Mouse (Mus musculus): ENCODE measurements around the gene Dennd2a.

DNA sequence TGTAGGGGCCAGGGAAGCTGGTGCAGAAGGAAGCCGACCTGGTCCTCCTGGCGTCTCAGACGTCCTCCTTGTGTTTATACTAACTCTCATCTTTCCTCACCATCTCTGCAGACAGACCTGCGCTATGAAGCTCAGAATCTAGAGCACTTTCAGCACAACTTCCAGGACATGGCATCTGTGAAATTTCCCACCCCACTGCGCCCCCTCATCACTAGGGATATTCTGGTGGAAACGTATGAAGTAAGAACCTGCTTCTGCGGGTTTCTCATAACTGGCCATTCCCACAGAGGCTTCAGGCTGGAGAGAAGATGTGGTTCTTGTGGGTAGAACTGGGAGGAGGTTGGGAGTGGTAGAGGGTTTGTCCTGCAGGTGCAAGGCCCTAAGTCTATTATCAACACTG, 21.9 kb upstream of the Dennd2a start:
- TF ChIP-seq CTCF (IDR thresholded peaks at IDR 0.05; ENCODE audit: borderline replicate concordance, extremely low read depth, insufficient read depth, insufficient read length) (no peak), POLR2A (IDR thresholded peaks at IDR 0.05; ENCODE audit: borderline replicate concordance, extremely low read depth, insufficient read depth, insufficient read length, poor library complexity, severe bottlenecking) (no peak)

Measured in brain, embryonic 14.5 days (tissue).